Mouse (Mus musculus) liver, embryonic 14.5 days (tissue): ENCODE data around the gene Chst11. TPM values are rescaled to one million over a fixed set of nuclear protein-coding genes. Genes with fewer than 3 reads are reported as not detected.

ENCODE experiments used
- ATAC-seq: fragments of 200-750 bp; cut with Nextera tagmentation; 2 replicates; pipeline ENCODE4 v1.8.0; 2017; ENCODE audit warnings: moderate number of reproducible peaks, mild to moderate bottlenecking, moderate library complexity; ENCODE audit not compliant: insufficient read depth
- DNase-seq, 3 experiments: peaks; one replicate each; pipeline ENCODE4 v3.0.0-alpha.2; 2012 to 2013; ENCODE audit warnings: low read depth in 3 of 3, low spot score in 3 of 3
- H3K27ac ChIP-seq: fragments of 300-500 bp; sonication (generic); 2 replicates; pipeline ENCODE4 v1.5.1; 2014; ENCODE audit warnings: moderate library complexity, mild to moderate bottlenecking, control low read depth, inconsistent platforms
- H3K27me3 ChIP-seq: fragments of 300-500 bp; sonication (generic); 2 replicates; pipeline ENCODE4 v1.6.1; 2014; ENCODE audit warnings: mild to moderate bottlenecking, low read length, moderate library complexity; ENCODE audit not compliant: control insufficient read depth, insufficient read depth
- H3K36me3 ChIP-seq: fragments of 300-500 bp; sonication (generic); replicated peaks from 2 replicates; pipeline ENCODE4 v1.6.1; 2014; ENCODE audit warnings: low read depth; ENCODE audit not compliant: control insufficient read depth, insufficient read depth
- H3K4me1 ChIP-seq, 2 experiments: fragments of 200-500 bp in 1 of 2; fragments of 300-500 bp in 1 of 2; sonication (generic) in 1 of 2; replicated peaks; 2 replicates each; pipeline ENCODE4 v1.6.1; 2012 to 2014; ENCODE audit warnings: antibody characterized with exemption in 1 of 2, inconsistent platforms in 1 of 2, low read length in 1 of 2; ENCODE audit not compliant: control insufficient read depth in 2 of 2, insufficient read depth in 2 of 2
- H3K4me2 ChIP-seq: fragments of 300-500 bp; sonication (generic); 2 replicates; pipeline ENCODE4 v1.6.1; 2014; ENCODE audit warnings: low read depth, mild to moderate bottlenecking, control low read depth, moderate library complexity
- H3K4me3 ChIP-seq, 2 experiments: fragments of 200-500 bp in 1 of 2; fragments of 300-500 bp in 1 of 2; sonication (generic) in 1 of 2; 2 replicates each; pipeline ENCODE4 v1.5.1; 2012 to 2014; ENCODE audit warnings: low read depth in 2 of 2, low read length in 2 of 2, mild to moderate bottlenecking in 2 of 2, control low read depth in 1 of 2, inconsistent platforms in 1 of 2, moderate library complexity in 1 of 2; ENCODE audit not compliant: insufficient read depth in 1 of 2
- H3K9ac ChIP-seq: fragments of 300-500 bp; sonication (generic); replicated peaks from 2 replicates; pipeline ENCODE4 v1.6.1; 2014; ENCODE audit warnings: mild to moderate bottlenecking, control low read depth, moderate library complexity
- H3K9me3 ChIP-seq: fragments of 300-500 bp; sonication (generic); 2 replicates; pipeline ENCODE4 v1.6.1; 2016; ENCODE audit warnings: low read length, mixed read lengths; ENCODE audit not compliant: control insufficient read depth
- CTCF ChIP-seq: IDR thresholded peaks from 2 replicates; pipeline ENCODE4 v1.5.1; 2016; ENCODE audit warnings: antibody characterized with exemption, low read depth, control low read depth
- EP300 ChIP-seq: IDR thresholded peaks from 2 replicates; pipeline ENCODE4 v1.6.1; 2016; ENCODE audit warnings: antibody characterized with exemption, low read depth
- WGBS: fragments of 180-500 bp; shearing (Covaris S2); extraction: QIAGEN DNeasy Blood & Tissue Kit; methylation state at CpG from one replicate; pipeline ENCODE4 v1.1.7; 2014; ENCODE audit not compliant: insufficient replicate concordance; 5-methylcytosine and 5-hydroxymethylcytosine counted together
- polyA plus RNA-seq, 2 experiments: library from polyadenylated mRNA; depleted of rRNA in 1 of 2; stranded (reverse) in 1 of 2; unstranded in 1 of 2; fragments of >200 nt; fragmentation: Nextera tagmentation in 1 of 2; extraction: Ambion mirVana in 1 of 2; gene quantifications; 2 replicates each; pipeline versions ENCODE4 v1.2.1 to v1.2.3; 2012 to 2014

Chst11 gene
- polyA plus RNA-seq, 2 experiments, result 1.8 to 5.2 TPM

DNA sequence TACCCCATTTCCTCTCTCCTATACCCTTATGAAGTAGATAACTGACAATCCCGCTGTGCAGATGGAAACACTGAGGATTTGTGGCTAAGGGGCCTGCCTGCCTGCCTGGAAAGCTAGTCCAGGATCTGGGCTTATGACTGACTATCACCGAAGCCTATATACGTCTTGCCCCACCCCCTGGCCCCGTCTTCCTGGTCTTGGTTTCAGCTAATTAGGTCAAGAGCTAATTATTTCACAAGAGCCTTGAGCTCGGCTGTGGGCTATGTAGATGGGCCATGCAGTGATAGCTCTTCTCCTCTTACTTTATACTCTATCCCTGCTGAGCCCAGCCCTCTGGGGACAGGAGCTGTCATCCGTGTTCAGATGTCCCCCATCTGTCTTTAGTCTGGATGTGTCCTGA is 12.2 kb downstream of the Chst11 start:
- DNase-seq (no peak), ATAC-seq (no peak)
- Histone ChIP-seq H3K4me2 (no peak overlapping the region), H3K36me3 (no peaks in the 10 kb centered on the region), H3K9me3 (no peaks in the 10 kb centered on the region), H3K27me3 (no peaks in the 10 kb centered on the region), H3K4me1 (peaks cover 30 to 45% of the 10 kb centered on the region in 2 experiments), H3K9ac (no peak overlapping the region), H3K4me3 (no peak overlapping the region), H3K27ac (no peak overlapping the region)
- TF ChIP-seq CTCF, result no peak
- no peak for TF ChIP-seq EP300
- WGBS, result 73% methylated on average over 6 of the region's 6 CpGs

DNA sequence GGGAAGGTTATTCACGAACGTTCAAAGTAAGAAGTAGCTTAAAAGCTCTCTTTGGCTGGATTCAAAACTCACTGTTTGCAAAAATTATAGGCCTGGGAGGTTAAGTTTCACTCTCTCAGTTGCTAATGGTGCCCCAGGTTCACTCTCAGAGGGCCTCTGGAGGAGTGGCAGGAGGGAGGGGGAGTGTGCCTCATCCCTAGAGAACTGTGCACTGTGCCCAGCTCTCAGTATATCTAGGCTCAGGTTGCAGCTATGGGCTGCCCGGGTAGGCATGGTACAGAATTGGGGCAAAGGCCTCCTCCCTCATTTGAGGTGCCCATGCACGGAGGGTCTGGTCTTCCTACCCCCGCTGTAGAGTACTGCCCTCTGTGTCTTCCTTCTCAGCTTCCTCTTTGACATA is 14.9 kb downstream of the Chst11 start:
- no peak overlapping the region for H3K4me2 ChIP-seq
- H3K9me3 ChIP-seq, result no peaks in the 10 kb centered on the region
- H3K27ac ChIP-seq, result no peak overlapping the region
- H3K36me3 ChIP-seq, result no peaks in the 10 kb centered on the region
- TF ChIP-seq CTCF (no peak), EP300 (no peak)
- WGBS, result 59% methylated on average over 5 of the region's 5 CpGs
- no peak overlapping the region for H3K4me3 ChIP-seq
- peaks cover 17 to 38% of the 10 kb centered on the region in 2 experiments for H3K4me1 ChIP-seq
- ATAC-seq, result no peak
- no peak overlapping the region for H3K9ac ChIP-seq
- no peaks in the 10 kb centered on the region for H3K27me3 ChIP-seq
- no peak for DNase-seq

DNA sequence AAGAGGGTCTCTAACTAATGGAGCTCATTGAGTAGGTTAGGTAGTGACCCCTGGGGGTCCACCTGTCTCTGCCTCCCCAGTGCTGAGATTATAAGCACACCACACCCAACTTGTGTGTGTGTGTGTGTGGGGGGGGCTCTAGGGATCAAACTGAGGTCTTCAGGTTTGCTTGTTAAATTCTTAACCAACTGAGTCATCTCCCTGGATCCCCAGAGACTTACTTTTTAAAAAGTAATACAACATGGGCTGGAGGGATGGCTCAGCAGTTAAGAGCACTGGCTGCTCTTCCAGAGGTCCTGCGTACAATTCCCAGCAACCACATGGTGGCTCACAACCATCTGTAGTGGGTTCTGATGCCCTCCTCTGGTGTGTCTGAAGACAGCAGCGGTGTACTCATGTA is 15.4 kb downstream of the Chst11 start:
- H3K27ac ChIP-seq, result no peak overlapping the region
- H3K9me3 ChIP-seq, result no peaks in the 10 kb centered on the region
- no peak for ATAC-seq
- peaks cover 19 to 39% of the 10 kb centered on the region in 2 experiments for H3K4me1 ChIP-seq
- H3K36me3 ChIP-seq, result no peaks in the 10 kb centered on the region
- 86% methylated on average over 2 of the region's 2 CpGs for WGBS
- H3K4me2 ChIP-seq, result no peak overlapping the region
- TF ChIP-seq CTCF (no peak), EP300 (no peak)
- no peak overlapping the region for H3K4me3 ChIP-seq
- no peaks in the 10 kb centered on the region for H3K27me3 ChIP-seq
- no peak overlapping the region for H3K9ac ChIP-seq
- DNase-seq, result no peak

DNA sequence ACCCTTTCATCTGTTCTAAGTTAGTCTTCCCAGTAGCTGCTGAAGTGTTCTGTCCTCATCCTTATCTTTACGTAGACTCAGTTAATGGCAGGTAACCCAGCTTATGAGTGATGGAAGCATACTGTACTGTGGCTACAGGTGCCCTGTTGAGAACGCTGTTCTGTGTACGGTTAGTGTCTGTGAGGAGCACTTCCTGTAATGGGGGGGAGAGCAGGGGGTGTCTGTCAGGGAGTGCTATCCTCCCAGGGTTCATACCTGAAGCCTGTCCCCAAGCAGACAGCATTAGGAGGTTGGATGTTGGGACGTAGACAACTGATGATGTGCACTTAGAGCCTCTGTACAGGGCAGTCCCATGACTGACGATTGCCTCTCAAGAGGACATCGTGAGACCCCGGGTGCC is 18.6 kb downstream of the Chst11 start:
- Histone ChIP-seq H3K9me3 (no peaks in the 10 kb centered on the region), H3K9ac (peak overlapping the region; percentile 20), H3K27ac (peak overlapping the region; percentile 7; the same call in 1 of the 2 replicates), H3K4me2 (no peak overlapping the region), H3K27me3 (no peaks in the 10 kb centered on the region), H3K4me1 (peaks cover 19 to 46% of the 10 kb centered on the region in 2 experiments), H3K36me3 (no peaks in the 10 kb centered on the region), H3K4me3 (no peak overlapping the region)
- TF ChIP-seq CTCF (no peak), EP300 (no peak)
- WGBS, result 46% methylated on average over 7 of the region's 7 CpGs
- DNase-seq (no peak), ATAC-seq (peak; percentile 7; the same call in 1 of the 2 replicates)

DNA sequence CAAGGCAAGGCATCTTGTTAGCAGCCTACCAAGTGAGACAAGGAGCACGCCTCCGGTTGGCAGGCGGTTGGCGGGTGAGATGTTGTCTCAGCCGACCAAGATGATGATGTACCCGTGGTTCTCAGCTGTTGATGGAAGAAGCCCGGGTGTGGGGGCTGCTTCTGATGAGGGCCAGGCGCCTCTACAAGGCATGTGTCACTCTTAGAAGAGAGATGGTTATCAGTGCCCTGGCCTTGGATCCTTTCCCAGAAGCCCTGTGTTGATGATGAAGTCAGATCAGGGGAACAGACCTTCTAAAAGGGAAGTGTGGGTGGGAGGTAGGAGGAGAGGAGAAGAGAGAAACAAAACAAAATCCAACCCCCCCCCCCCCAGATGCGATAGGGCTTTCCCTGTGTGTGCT is 19.1 kb downstream of the Chst11 start:
- TF ChIP-seq CTCF, result no peak
- no peak for TF ChIP-seq EP300
- H3K9me3 ChIP-seq, result no peaks in the 10 kb centered on the region
- H3K9ac ChIP-seq, result peak overlapping the region; percentile 6; the same call in 1 of the 2 replicates
- no peaks in the 10 kb centered on the region for H3K36me3 ChIP-seq
- 8% methylated on average over 9 of the region's 9 CpGs for WGBS
- peaks cover 19 to 50% of the 10 kb centered on the region in 2 experiments for H3K4me1 ChIP-seq
- H3K4me2 ChIP-seq, result peak overlapping the region; percentile 11
- H3K27ac ChIP-seq, result peak overlapping the region; percentile 6; the same call in 1 of the 2 replicates
- ATAC-seq, result peak; percentile 30; the same call in 1 of the 2 replicates
- no peak overlapping the region for H3K4me3 ChIP-seq
- DNase-seq, result no peak
- H3K27me3 ChIP-seq, result no peaks in the 10 kb centered on the region
